Mouse (Mus musculus) large intestine, adult 2 months (tissue): ENCODE measurements around the gene Wdr86. TPM values are rescaled to one million over a fixed set of nuclear protein-coding genes. Genes with fewer than 3 reads are reported as not detected.

Experiments used
- DNase-seq: peaks from one replicate; pipeline ENCODE4 v3.0.0-alpha.2; 2012; ENCODE audit warnings: low read depth, low spot score
- WGBS: fragments of 180-500 bp; shearing (Covaris S2); methylation state at CpG from one replicate; pipeline ENCODE4 v1.1.7; 2018; 5-methylcytosine and 5-hydroxymethylcytosine counted together
- polyA plus RNA-seq: library from polyadenylated mRNA; depleted of rRNA; stranded (reverse); fragments of >200 nt; gene quantifications from 2 replicates; pipeline ENCODE4 v1.2.3, GENCODE M21; 2012

Gene Wdr86
- polyA plus RNA-seq, 1 experiment, result 0.62 TPM

DNA sequence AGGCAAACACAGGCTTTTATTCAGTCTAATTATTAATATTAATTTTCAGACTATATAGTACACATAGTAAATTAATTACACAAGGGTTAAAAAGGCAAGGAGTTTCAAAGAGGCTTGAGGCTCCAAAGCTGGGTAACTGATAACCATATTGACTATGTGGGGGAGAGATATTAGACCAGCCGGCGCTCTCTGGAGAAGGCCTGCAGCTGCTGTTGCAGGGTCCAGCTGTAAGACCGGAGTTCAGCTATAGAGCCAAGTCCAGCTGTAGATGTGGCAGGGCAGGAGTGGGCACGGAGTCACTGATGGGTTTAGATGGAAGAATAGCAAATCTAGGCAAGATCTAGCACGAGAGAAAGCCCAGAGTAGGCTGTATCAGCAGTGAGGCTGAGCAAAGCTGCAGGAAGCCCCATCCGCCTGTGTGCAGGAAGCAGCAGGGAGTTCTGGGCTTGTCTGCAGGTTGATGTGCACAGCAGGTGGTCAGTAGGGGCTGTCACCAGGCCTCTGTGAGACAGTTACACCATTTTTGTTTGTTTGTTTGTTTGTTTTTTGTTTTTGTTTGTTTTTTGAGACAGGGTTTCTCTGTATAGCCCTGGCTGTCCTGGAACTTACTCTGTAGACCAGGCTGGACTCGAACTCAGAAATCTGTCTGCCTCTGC, 3.4 kb upstream of the Wdr86 start:
- WGBS, result 70% methylated on average over 7 of the region's 7 CpGs
- DNase-seq, result no peak

DNA sequence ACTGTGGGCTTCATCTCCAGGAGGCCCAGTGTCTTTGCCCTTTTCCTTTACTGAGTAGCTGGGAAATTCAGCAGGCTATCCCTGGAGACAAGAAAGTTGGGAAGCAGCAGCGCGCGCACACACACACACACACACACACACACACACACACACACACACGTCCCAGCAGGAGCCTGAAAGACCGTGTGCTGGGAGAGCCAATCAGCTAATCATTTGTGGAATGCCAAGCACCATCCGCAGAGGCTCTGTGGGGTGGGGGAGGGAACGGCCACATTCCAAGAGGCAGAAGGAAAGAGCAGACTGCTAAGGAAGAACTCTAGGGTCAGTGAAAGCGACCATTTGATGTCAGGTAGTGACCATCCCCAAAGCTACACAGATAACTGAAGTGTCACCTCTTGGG, 2.6 kb upstream of the Wdr86 start:
- 24% methylated on average over 8 of the region's 8 CpGs for WGBS
- no peak for DNase-seq

GRCm38 (mm10) chr5:24730986-24731385, 459 bp upstream of the Wdr86 start:
- 18% methylated on average over 15 of the region's 15 CpGs for WGBS
- no peak for DNase-seq

DNA sequence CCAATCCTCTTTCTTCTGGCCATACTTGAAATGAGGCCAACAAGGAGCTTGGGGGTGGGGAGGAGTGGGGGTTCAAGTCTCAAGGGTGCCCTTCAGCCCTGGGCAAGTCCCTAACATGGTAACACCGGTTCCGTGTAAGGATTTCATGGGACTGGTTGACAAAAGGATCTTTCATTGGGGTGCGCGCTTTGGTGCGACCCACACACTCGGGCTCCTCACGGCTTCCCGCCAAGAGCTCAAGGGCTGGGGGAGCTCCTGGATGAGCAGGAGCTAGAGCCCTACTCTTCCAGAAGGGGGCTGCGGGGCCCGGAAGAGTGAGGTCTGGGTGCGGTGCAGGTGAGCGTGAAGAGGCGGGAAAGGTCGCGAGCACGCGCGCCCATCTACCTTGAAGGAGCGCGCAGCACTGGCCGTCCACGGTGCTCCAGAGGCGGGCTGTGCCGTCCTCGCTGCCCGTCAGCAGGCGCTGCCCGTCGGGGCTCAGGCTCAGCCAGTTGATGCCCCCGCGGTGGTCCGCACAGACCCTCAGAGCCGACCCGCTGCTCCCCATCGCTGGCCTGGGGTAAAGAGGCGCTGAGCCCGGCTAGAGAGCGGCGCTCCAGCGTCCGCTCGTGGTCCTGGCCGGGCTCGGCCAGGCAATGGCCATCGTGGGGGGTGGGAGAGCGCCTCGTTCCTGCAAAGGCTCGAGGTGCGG, 585 bp downstream of the Wdr86 start:
- WGBS, result 2% methylated on average over 49 of the region's 49 CpGs
- DNase-seq, result no peak

DNA sequence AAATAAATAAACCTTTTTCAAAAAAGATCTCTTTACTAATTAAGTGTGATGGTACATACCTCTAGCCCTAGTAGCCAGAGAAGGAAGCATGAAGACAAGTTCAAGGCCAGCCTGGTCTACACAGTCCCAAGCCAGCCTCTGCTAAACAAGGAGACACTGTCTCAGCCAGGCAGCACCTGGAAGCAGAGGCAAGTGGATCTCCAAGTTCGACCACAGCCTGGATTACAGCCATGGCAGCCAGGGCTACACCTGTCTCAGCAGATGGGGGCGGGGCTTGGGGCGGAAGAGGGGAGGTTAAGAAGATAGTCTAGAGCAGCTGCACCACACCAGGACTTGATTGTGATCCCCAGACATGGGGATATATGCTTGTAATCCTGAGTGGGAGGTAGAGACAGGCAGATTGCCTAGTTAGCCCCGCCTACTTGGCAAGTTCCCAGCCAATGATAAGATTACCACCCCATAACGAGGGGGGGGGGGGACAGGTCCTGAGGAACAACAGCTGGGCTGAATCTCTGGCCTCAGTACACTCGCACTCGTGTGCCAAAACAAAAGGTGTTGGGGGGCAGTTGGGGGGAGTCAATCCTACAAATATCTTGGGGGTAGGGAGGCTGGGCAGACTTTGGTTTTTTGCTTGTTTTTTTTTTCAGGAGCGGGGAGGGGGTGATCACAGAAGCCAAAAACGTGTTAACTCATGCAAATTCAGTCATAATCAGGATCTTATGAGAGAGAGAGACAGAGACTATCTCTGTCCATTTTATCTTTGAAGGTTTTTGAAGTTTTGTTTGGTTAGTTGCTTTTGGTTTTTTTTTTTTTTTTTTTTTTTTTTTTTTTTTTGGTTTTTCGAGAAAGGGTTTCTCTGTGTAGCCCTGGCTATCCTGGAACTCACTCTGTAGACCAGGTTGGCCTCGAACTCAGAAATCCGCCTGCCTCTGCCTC, 3.4 kb downstream of the Wdr86 start:
- DNase-seq, result no peak
- 45% methylated on average over 12 of the region's 12 CpGs for WGBS

DNA sequence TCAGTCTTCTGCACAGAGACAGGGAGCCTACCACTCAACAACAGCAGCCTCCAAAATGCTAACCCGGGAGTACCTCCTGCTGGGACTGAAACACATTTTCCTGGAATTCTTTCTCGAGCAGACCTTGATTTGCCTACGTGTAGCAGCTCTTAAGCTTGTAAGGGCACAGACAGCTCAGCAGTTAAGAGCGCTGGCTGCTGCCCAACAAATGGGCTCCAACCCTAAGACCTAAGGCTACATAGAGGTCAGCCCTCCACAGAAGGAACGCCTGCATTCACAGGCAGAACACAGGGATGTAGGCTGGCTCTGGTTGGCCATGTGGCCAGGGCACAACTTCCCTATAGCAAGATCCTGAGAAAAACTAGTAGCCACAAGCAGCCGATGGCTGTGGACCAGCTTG, 4.6 kb downstream of the Wdr86 start:
- WGBS, result 85% methylated on average over 6 of the region's 6 CpGs
- DNase-seq, result no peak

GRCm38 (mm10) chr5:24724805-24725204, 5.7 kb downstream of the Wdr86 start:
- WGBS, result 67% methylated on average over 5 of the region's 5 CpGs
- DNase-seq, result no peak

- 63% methylated on average over 5 of the region's 5 CpGs for WGBS
- no peak for DNase-seq
Measured at GRCm38 (mm10) chr5:24724270-24724634, 6.3 kb downstream of the Wdr86 start.

- 70% methylated on average over 11 of the region's 11 CpGs for WGBS
- DNase-seq, result no peak
Measured at GRCm38 (mm10) chr5:24723527-24724269, 6.8 kb downstream of the Wdr86 start.

- DNase-seq, result no peak
- 82% methylated on average over 3 of the region's 3 CpGs for WGBS
Measured at GRCm38 (mm10) chr5:24719852-24720251, 10.7 kb downstream of the Wdr86 start.

DNA sequence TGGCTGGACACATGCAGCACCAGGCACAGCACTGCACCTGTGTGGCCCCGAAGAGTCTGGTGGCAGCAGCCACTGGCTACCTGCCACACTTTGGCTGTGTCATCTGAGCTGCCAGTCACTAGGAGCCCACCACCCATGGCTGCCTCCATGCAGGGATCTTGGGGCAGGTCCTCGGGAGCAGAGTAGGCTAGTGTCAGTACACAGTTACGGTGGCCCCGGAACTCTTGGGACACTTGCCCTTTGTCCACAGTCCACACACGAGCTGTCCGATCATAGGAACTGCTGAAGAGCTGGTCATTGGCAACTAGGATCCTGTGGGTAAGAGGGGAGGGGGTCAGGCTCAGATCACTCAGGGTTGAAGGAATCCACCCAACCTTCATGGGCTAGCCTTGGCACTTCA, 12.5 kb downstream of the Wdr86 start:
- WGBS, result 92% methylated on average over 6 of the region's 6 CpGs
- DNase-seq, result no peak

DNA sequence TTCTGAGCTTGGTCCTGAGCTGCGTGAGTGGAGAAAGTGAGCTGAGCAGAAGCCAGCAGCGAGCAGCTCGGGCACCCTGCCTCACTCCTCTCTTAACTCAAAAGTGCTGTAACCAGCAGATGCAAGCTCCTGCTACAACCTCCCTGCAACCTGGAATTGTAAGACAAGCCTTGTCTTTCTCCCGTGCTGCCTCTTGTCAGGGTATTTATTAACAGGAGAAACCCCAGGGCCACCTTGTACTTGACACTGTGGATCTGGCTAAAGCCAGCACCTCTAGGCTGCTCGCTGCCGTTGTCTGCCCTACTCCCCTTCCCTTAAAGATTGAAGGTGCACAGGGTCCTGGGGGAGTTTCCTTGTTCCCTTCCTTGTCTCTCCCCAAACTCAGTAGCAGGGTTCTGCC, 16.5 kb downstream of the Wdr86 start:
- DNase-seq, result no peak
- WGBS, result 75% methylated on average over 6 of the region's 6 CpGs

DNA sequence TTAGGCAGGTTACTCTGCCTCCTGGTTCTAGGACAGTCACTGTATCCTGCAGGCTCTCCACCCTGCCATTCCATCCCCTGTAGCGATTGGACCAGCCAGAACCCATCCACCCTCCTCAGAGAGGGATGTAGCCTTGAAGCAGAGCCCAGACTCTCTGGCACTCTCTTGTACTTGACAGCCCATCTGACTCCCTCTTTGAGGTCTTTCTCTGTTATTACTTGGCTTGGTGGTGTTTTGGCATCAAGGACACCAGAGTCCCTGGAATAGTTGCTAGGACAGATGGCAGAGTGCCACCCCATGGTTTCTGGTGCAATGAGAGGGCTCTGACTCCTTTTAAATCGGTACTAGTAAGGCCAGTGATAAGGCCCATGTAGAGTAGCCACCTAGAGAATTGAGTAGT, 17.3 kb downstream of the Wdr86 start:
- DNase-seq, result no peak
- WGBS, result 55% methylated on average over 2 of the region's 2 CpGs

- WGBS, result 95% methylated on average over 6 of the region's 6 CpGs
- DNase-seq, result no peak
Measured at GRCm38 (mm10) chr5:24711615-24712014, 18.9 kb downstream of the Wdr86 start.

DNA sequence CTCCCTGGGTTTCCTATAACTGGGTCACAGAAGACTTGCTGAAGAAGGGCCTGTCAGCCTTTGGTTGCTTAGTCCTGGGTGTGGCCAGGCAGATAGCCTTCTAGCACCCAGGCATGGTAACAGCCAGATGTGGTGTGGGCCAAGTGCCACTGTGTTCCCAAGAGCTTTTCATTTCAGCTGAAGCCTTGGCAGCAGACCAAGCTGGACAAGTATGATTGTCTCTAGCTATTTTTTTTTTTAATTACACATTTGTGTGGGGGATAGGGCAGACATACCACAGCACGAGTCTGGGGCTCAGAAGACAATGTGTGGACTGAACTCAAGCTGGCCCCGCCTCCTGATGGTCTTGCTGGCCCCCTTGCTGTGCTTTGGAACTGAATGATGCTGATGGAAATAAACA, 20.6 kb downstream of the Wdr86 start:
- DNase-seq, result no peak
- WGBS, result 77% methylated on average over 2 of the region's 2 CpGs

DNA sequence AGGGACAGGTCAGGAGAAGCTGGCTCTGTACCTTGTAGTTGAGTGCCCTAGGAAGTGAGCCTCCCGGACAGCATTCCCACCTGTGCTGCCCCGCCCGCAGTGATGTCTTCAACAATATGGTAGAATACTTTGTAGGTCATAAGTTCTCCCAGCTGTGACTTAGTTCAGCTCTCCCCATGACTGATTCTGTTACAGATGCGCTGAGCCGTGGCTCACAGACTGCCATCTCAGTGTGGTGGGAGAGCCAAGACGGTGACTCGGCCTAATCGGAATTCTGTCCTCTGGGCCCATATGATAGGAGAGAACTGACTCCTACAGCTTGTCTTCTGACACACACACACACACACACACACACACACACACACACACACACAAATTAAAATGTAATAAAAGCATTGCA, 25.9 kb downstream of the Wdr86 start:
- WGBS, result 86% methylated on average over 8 of the region's 8 CpGs

GRCm38 (mm10) chr5:24701271-24701670, 29.3 kb downstream of the Wdr86 start:
- WGBS, result 83% methylated on average over 3 of the region's 3 CpGs
- DNase-seq, result no peak

More for the DNA sequence above, 25.9 kb downstream of the Wdr86 start:
- no peak for DNase-seq

DNA sequence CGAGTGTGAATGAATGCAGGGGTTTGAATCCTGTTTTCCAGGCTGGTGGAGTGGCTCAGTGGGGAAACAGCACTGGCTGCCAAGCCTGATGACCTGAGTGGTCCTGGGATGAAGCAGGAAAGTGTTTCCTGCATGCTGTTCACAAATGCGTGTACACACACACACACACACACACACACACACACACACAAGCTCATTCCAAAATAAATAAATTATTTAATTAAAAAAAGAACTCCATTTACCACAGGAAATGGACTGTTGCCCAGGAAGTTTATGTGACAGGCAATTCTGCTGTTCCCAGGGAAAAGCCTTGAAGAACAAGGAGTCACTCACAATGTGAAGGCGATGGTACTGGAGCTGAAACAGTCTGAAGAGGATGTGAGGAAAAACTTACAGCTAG, 33.8 kb downstream of the Wdr86 start:
- WGBS, result 79% methylated on average over 3 of the region's 3 CpGs
- DNase-seq, result no peak

DNA sequence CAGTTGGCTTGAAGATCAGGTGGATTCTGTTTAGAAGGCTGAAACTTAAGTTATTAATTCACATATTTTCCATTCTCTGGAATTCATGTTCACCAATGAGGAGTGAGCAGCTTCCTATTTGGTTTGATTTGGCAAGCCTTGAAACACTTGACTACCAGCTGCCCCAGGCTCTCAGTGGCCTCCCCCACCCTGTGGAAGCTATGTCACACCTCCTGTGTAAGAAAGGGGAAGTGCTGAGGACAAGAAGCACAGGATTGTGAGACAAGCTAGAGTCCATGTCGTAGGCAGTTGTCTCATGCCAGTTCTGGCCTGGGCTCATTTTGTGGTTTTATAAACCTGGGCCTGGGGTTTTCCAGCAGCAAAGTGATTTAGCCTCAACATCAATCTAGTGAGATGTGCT, 42.8 kb downstream of the Wdr86 start:
- 76% methylated on average over 1 of the region's 1 CpGs for WGBS
- DNase-seq, result no peak
